29 mouse cellular contexts compared by ENCODE assay signal in genomic region chr8:36035339-36035738, GRCm38 (mm10).
DNase-seq lines count a peak whose midpoint lies in the region; ATAC-seq and TF ChIP-seq lines count a peak whose summit lies in the region.
"Had no signal": no experiment of that assay in that cellular context is flagged by ENCODE, and none has a peak within 500 bp of the region (broad histone marks: within the 10 kb centered on the region; RNA-seq: fewer than 3 reads in every experiment).

No protein-coding gene starts in this region.

- no peak for TF ChIP-seq EP300 in stomach, postnatal 0 days (optimal IDR thresholded peaks at IDR 0.05)

- no peak overlapping the region for H3K4me2 ChIP-seq in intestine, embryonic 15.5 days (replicated peaks)
- peak overlapping the region; percentile 33 for H3K4me2 ChIP-seq in intestine, postnatal 0 days (replicated peaks; ENCODE audit: low read depth)
- H3K4me2 ChIP-seq in stomach, postnatal 0 days (replicated peaks; ENCODE audit: low read depth), result no peak overlapping the region
- H3K4me2 ChIP-seq in midbrain, embryonic 14.5 days (ENCODE audit: low read length), result no peak overlapping the region
- H3K4me2 ChIP-seq: embryonic facial prominence, embryonic 13.5 days; forebrain, embryonic 13.5 days; heart, embryonic 12.5 days; heart, embryonic 15.5 days; hindbrain, embryonic 14.5 days had no signal

- no peak for TF ChIP-seq CTCF in intestine, postnatal 0 days (IDR thresholded peaks at IDR 0.05; ENCODE audit: low read depth)
- TF ChIP-seq CTCF in stomach, postnatal 0 days (IDR thresholded peaks at IDR 0.05; ENCODE audit: low read depth), result no peak

- H3K27ac ChIP-seq in intestine, embryonic 15.5 days, result no peak overlapping the region
- no peak overlapping the region for H3K27ac ChIP-seq in intestine, postnatal 0 days (ENCODE audit: low read depth, low read length)
- no peak overlapping the region for H3K27ac ChIP-seq in stomach, postnatal 0 days (replicated peaks)
- no peak overlapping the region for H3K27ac ChIP-seq in midbrain, embryonic 14.5 days (replicated peaks; ENCODE audit: low read depth, low read length)
- H3K27ac ChIP-seq: embryonic facial prominence, embryonic 10.5 days; embryonic facial prominence, embryonic 13.5 days; forebrain, embryonic 13.5 days; heart, embryonic 15.5 days; hindbrain, embryonic 14.5 days; hindbrain, postnatal 0 days had no signal

- DNase-seq in kidney, adult 9 months, result peak; percentile 23
- DNase-seq in kidney, postnatal 25 days, result no peak
- DNase-seq in stomach, postnatal 0 days (ENCODE audit: low spot score), result peak; percentile 41
- DNase-seq in midbrain, embryonic 14.5 days, result no peak
- DNase-seq in adrenal gland, postnatal 36 days, result no peak
- DNase-seq: adrenal gland, postnatal 14 days; cerebellum, adult 11-12 months; cerebellum, adult 8-10 months; cerebellum, postnatal 10 days; cerebellum, postnatal 36 days; embryo, embryonic 11 days; gastrocnemius, postnatal 14 days; heart, adult 18-20 months; heart, postnatal 14 days; heart, postnatal 4 days had no signal

- peak; percentile 62 for ATAC-seq in intestine, embryonic 15.5 days
- peak; percentile 80 for ATAC-seq in intestine, postnatal 0 days
- peak; percentile 93 for ATAC-seq in stomach, postnatal 0 days (ENCODE audit: low FRiP score, low TSS enrichment)
- no peak for ATAC-seq in midbrain, embryonic 14.5 days (ENCODE audit: low FRiP score, low TSS enrichment)
- ATAC-seq: activated CD4-positive, CD25-positive, alpha-beta regulatory T cell, adult 4 months; CD4-positive, CD25-positive, alpha-beta regulatory T cell, adult 4 months; forebrain, embryonic 13.5 days; forebrain, embryonic 16.5 days; hindbrain, postnatal 0 days; inflammation-experienced regulatory T-cells, adult 6 months had no signal

- H3K9me3 ChIP-seq in intestine, embryonic 15.5 days, result no peaks in the 10 kb centered on the region
- no peaks in the 10 kb centered on the region for H3K9me3 ChIP-seq in intestine, postnatal 0 days (ENCODE audit: control insufficient read depth)
- peaks cover 4% of the 10 kb centered on the region; the same call in 1 of the 2 replicates for H3K9me3 ChIP-seq in stomach, postnatal 0 days (ENCODE audit: control insufficient read depth, low read length)
- no peaks in the 10 kb centered on the region; the same call in 1 of the 2 replicates for H3K9me3 ChIP-seq in midbrain, embryonic 14.5 days (ENCODE audit: control insufficient read depth, low read length)
- H3K9me3 ChIP-seq: embryonic facial prominence, embryonic 13.5 days had no signal

- 77% methylated on average over 7 of the region's 7 CpGs for WGBS in intestine, embryonic 15.5 days
- WGBS in intestine, postnatal 0 days, result 43% methylated on average over 7 of the region's 7 CpGs
- WGBS in stomach, postnatal 0 days, result 58% methylated on average over 7 of the region's 7 CpGs
- WGBS in midbrain, embryonic 14.5 days, result 94% methylated on average over 7 of the region's 7 CpGs

- no peaks in the 10 kb centered on the region for H3K27me3 ChIP-seq in intestine, embryonic 15.5 days (replicated peaks)
- H3K27me3 ChIP-seq in intestine, postnatal 0 days (replicated peaks; ENCODE audit: control insufficient read depth, insufficient read depth, low read length), result no peaks in the 10 kb centered on the region
- H3K27me3 ChIP-seq in stomach, postnatal 0 days (ENCODE audit: control insufficient read depth, insufficient read depth, low read length), result no peaks in the 10 kb centered on the region
- H3K27me3 ChIP-seq in midbrain, embryonic 14.5 days (ENCODE audit: control insufficient read depth, insufficient read depth, low read length), result no peaks in the 10 kb centered on the region
- H3K27me3 ChIP-seq: embryonic facial prominence, embryonic 13.5 days; forebrain, embryonic 13.5 days; heart, embryonic 12.5 days; heart, embryonic 15.5 days had no signal

- H3K4me1 ChIP-seq in intestine, embryonic 15.5 days (replicated peaks), result 0 out of 2 replicates have a peak, but pooled peaks cover 2% of the 10 kb centered on the region
- H3K4me1 ChIP-seq in intestine, postnatal 0 days (replicated peaks; ENCODE audit: control insufficient read depth, insufficient read depth, low read length), result no peaks in the 10 kb centered on the region
- H3K4me1 ChIP-seq in stomach, postnatal 0 days (replicated peaks; ENCODE audit: control insufficient read depth, insufficient read depth), result no peaks in the 10 kb centered on the region
- H3K4me1 ChIP-seq in midbrain, embryonic 14.5 days (ENCODE audit: control insufficient read depth, insufficient read depth, low read length), result no peaks in the 10 kb centered on the region
- H3K4me1 ChIP-seq: embryonic facial prominence, embryonic 10.5 days; embryonic facial prominence, embryonic 13.5 days; forebrain, embryonic 13.5 days; heart, embryonic 15.5 days had no signal

- H3K9ac ChIP-seq in intestine, embryonic 15.5 days, result no peak overlapping the region
- H3K9ac ChIP-seq in intestine, postnatal 0 days (ENCODE audit: low read depth, low read length), result no peak overlapping the region
- no peak overlapping the region for H3K9ac ChIP-seq in stomach, postnatal 0 days (ENCODE audit: low read length)
- no peak overlapping the region for H3K9ac ChIP-seq in midbrain, embryonic 14.5 days (replicated peaks; ENCODE audit: low read length)
- H3K9ac ChIP-seq: embryonic facial prominence, embryonic 13.5 days; forebrain, embryonic 13.5 days; heart, embryonic 12.5 days; heart, embryonic 15.5 days; hindbrain, embryonic 14.5 days had no signal

- H3K36me3 ChIP-seq in intestine, embryonic 15.5 days, result no peaks in the 10 kb centered on the region
- no peaks in the 10 kb centered on the region for H3K36me3 ChIP-seq in intestine, postnatal 0 days (ENCODE audit: control insufficient read depth, insufficient read depth)
- H3K36me3 ChIP-seq in stomach, postnatal 0 days (ENCODE audit: control insufficient read depth, insufficient read depth, low read length), result no peaks in the 10 kb centered on the region
- H3K36me3 ChIP-seq in midbrain, embryonic 14.5 days (ENCODE audit: control insufficient read depth, insufficient read depth, low read length), result no peaks in the 10 kb centered on the region
- H3K36me3 ChIP-seq: embryonic facial prominence, embryonic 10.5 days; embryonic facial prominence, embryonic 13.5 days; heart, embryonic 12.5 days; heart, embryonic 15.5 days had no signal

- no peak overlapping the region for H3K4me3 ChIP-seq in intestine, embryonic 15.5 days (replicated peaks)
- no peak overlapping the region for H3K4me3 ChIP-seq in intestine, postnatal 0 days (ENCODE audit: low read depth, low read length)
- no peak overlapping the region for H3K4me3 ChIP-seq in stomach, postnatal 0 days (ENCODE audit: low read depth, low read length)
- H3K4me3 ChIP-seq in midbrain, embryonic 14.5 days (replicated peaks; ENCODE audit: low read depth, low read length), result no peak overlapping the region
- H3K4me3 ChIP-seq: embryonic facial prominence, embryonic 10.5 days; embryonic facial prominence, embryonic 13.5 days; erythroblast, embryonic 14.5 days; forebrain, embryonic 13.5 days; heart, embryonic 12.5 days; heart, embryonic 15.5 days had no signal

Comparison
In these comparisons a context has a peak if more than half of its experiments do, and no peak if none do; other contexts are left out.
1. DNase-seq: peak in kidney, adult 9 months (single experiment) and stomach, postnatal 0 days (single experiment); none in kidney, postnatal 25 days (0 of 2), midbrain, embryonic 14.5 days (single experiment) and adrenal gland, postnatal 36 days (0 of 2).